Mouse (Mus musculus) erythroblast, embryonic 14.5 days (primary cell): ENCODE measurements around the gene Pecr. TPM values are rescaled to one million over a fixed set of nuclear protein-coding genes. Genes with fewer than 3 reads are reported as not detected.
A peak's percentile ranks its signal among the peaks of the same experiment; 100 is the strongest.

Source experiments
- H3K27me3 ChIP-seq: 2 replicates; pipeline ENCODE4 v1.6.1; 2012; ENCODE audit warnings: inconsistent platforms; ENCODE audit not compliant: control insufficient read depth
- H3K36me3 ChIP-seq: 2 replicates; pipeline ENCODE4 v1.6.1; 2012; ENCODE audit warnings: mild to moderate bottlenecking, inconsistent platforms; ENCODE audit not compliant: control insufficient read depth
- H3K4me1 ChIP-seq: 2 replicates; pipeline ENCODE4 v1.6.1; 2012; ENCODE audit warnings: inconsistent platforms; ENCODE audit not compliant: control insufficient read depth
- H3K4me3 ChIP-seq: replicated peaks from 2 replicates; pipeline ENCODE3; 2012; ENCODE audit warnings: moderate library complexity, mild to moderate bottlenecking, inconsistent platforms
- H3K9me3 ChIP-seq: 2 replicates; pipeline ENCODE4 v1.6.1; 2012; ENCODE audit warnings: low read length, inconsistent platforms, mixed read lengths; ENCODE audit not compliant: control insufficient read depth
- GATA1 ChIP-seq: IDR thresholded peaks from 2 replicates; pipeline ENCODE4 v1.6.1; 2012; ENCODE audit warnings: low read length, inconsistent platforms, mixed read lengths
- TAL1 ChIP-seq: IDR thresholded peaks from 3 replicates; pipeline ENCODE4 v1.6.1; 2012; ENCODE audit warnings: low read length, inconsistent platforms, mixed read lengths
- polyA plus RNA-seq: library from polyadenylated mRNA; stranded (reverse); fragments of >175 nt; gene quantifications from 2 replicates; pipeline ENCODE4 v1.2.3, GENCODE M21; 2012

The Pecr gene
- polyA plus RNA-seq, 1 experiment: 0.28 TPM

GRCm38 (mm10) chr1:72309744-72310424 is 25.8 kb upstream of the Pecr start:
- no peak overlapping the region for H3K4me3 ChIP-seq
- no peak for TF ChIP-seq GATA1
- TF ChIP-seq TAL1: no peak
- peaks cover 20% of the 10 kb centered on the region for H3K4me1 ChIP-seq
- H3K9me3 ChIP-seq: no peaks in the 10 kb centered on the region
- H3K27me3 ChIP-seq: no peaks in the 10 kb centered on the region
- H3K36me3 ChIP-seq: peaks cover 15% of the 10 kb centered on the region

- Histone ChIP-seq H3K4me1 (peaks cover 20% of the 10 kb centered on the region), H3K4me3 (no peak overlapping the region), H3K9me3 (no peaks in the 10 kb centered on the region), H3K27me3 (no peaks in the 10 kb centered on the region), H3K36me3 (peaks cover 13% of the 10 kb centered on the region)
- TF ChIP-seq TAL1: no peak
- TF ChIP-seq GATA1: no peak
These were observed 24.8 kb upstream of the Pecr start for GRCm38 (mm10) chr1:72308919-72309318.

DNA sequence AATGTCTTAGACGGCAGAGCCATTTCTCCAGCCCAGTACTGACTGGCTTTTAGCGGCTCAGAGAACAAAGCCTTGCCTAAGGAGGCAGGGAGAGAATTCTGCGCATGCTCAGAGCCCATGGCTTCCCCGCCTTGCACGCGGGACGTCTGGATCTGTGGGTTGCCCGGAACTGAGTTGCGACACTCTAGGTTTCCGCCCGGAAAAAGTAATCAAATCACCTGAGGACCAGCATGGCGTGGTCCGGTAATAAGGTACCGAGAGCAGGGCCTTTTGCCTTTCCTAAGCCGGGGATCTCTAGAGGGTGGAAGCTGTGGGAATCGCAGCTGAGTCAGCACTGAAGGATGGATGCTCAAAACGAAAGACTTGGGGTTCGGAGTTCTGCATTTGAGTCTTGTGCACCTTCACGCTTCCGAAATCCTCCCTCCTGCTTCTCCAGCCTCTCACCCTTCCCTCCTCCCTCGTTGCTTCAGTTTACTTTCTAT is 23.2 kb upstream of the Pecr start, which contains the start of gene Xrcc5:
Gene Xrcc5, plus strand, starts transcription at position 105 of the 482 bp plus-strand sequence.
- H3K4me3 ChIP-seq: peak within 1 kb of the TSS; percentile 90
- H3K27me3 ChIP-seq: no peaks in the 10 kb centered on the region
- no peaks in the 10 kb centered on the region for H3K9me3 ChIP-seq
- no peak for TF ChIP-seq GATA1
- TF ChIP-seq TAL1: no peak
- H3K4me1 ChIP-seq: peaks cover 18% of the 10 kb centered on the region
- H3K36me3 ChIP-seq: peaks cover 6% of the 10 kb centered on the region

DNA sequence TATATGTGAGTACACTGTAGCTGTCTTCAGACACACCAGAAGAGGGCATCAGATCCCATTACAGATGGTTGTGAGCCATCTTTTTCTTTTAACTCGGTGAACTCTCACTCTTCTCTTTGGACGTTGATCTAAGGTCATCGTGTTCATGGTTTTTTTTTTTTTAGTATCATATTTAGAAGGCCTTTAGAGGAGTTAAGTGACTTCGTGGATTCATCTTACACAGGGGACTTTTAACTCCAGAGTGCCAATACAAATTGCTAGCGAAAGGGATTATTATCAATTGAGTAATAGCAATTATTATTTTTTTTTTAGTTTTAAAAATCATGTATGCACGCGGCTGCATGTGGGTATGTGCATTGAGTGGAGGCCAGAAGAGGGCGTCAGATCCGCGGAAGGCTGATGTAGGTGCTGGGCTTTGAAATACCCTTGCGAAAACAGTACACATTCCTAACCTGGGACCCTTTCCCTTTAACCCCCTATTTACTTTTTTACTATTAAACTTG is 22.6 kb upstream of the Pecr start:
- Histone ChIP-seq H3K4me3 (peak overlapping the region; percentile 90), H3K9me3 (no peaks in the 10 kb centered on the region), H3K36me3 (peaks cover under 1% of the 10 kb centered on the region), H3K4me1 (peaks cover 18% of the 10 kb centered on the region), H3K27me3 (no peaks in the 10 kb centered on the region)
- TF ChIP-seq GATA1 (no peak), TAL1 (no peak)

DNA sequence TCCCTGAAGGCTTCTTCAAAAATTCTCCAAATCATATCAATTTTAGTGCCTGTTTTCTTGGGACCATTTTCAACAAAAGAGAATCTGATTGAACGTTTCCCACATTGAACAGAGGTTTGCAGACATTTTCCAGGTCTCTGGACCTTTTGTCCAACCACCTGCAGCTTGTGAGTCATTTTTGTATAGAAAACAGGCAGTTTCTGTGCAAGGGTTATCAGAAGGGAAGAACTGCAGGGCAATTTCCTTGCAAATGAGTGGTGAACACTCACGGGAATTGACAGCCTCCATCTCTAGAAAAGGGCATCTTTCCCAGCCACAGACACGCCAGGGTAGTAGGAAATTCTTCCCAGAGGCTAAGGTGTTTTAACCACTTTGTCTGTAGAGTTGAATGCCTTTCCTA is 22.1 kb upstream of the Pecr start:
- no peak overlapping the region for H3K4me3 ChIP-seq
- H3K4me1 ChIP-seq: peaks cover 18% of the 10 kb centered on the region
- no peaks in the 10 kb centered on the region for H3K9me3 ChIP-seq
- no peaks in the 10 kb centered on the region; the same call in 1 of the 2 replicates for H3K36me3 ChIP-seq
- TF ChIP-seq GATA1 (no peak), TAL1 (no peak)
- H3K27me3 ChIP-seq: no peaks in the 10 kb centered on the region

- TF ChIP-seq GATA1: no peak
- TF ChIP-seq TAL1: no peak
- no peaks in the 10 kb centered on the region for H3K36me3 ChIP-seq
These were observed 17.7 kb upstream of the Pecr start for GRCm38 (mm10) chr1:72301845-72302244.

DNA sequence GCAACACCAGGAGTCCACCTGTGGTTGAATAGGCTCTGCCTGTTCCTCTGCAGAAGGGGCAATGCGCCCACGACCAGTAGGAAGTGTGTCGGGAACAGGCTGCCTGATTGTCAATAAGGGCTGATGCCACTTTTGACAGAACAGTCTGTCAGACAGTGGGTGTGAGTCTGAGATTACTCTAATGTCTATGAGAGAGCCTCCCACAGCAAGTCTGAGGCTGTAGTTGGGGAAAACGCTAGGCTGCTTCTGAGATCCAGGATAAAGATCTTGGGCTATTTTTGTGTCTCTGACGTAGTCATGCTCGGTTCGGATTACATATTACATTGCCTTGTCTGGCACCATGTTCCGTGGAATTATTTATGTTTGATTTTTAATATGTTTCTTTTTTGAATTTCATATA is 11.6 kb upstream of the Pecr start:
- H3K9me3 ChIP-seq: no peaks in the 10 kb centered on the region
- H3K4me3 ChIP-seq: no peak overlapping the region
- no peaks in the 10 kb centered on the region for H3K4me1 ChIP-seq
- H3K36me3 ChIP-seq: no peaks in the 10 kb centered on the region
- no peak for TF ChIP-seq TAL1
- no peak for TF ChIP-seq GATA1
- H3K27me3 ChIP-seq: no peaks in the 10 kb centered on the region

More at GRCm38 (mm10) chr1:72301845-72302244, 17.7 kb upstream of the Pecr start:
- no peaks in the 10 kb centered on the region for H3K27me3 ChIP-seq
- H3K9me3 ChIP-seq: no peaks in the 10 kb centered on the region
- peaks cover 3% of the 10 kb centered on the region for H3K4me1 ChIP-seq
- H3K4me3 ChIP-seq: no peak overlapping the region

DNA sequence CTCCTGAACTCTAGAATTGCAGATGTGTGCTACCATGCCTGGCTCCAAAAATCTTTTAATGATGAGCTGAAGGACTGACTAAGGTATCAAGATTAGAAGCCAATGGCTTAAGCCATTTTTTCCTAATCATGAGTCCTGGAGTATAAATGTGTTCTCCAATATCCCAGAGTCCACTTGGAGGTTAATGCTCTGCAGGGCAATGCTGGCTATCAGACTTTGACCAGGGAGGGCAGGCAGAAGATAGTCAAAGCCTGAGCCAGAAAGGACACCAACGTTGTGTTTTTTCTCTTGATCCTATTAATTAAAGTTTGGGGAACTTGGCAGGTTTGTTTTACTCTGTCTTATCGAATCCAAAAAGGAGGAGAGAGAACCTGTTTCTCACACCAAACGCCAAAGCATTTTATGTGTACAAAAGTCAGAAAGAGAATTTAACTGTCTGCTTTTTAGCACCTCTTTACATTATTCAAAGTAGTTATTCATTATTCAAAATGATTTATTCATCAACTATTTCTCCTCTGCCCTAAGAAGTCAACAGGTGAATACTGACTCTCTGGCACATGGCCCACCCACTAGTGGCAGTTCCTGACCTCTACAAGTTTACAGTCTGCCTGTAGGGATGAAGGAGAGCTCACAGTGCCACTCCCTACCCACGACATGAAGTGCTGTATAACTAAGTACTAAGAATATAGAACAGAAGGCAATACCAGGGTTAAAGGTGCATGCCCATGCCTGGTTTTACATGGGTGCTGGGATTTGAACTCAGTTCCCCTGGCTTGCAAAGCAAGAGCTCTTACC is 10.0 kb upstream of the Pecr start:
- Histone ChIP-seq H3K27me3 (no peaks in the 10 kb centered on the region), H3K9me3 (no peaks in the 10 kb centered on the region), H3K36me3 (no peaks in the 10 kb centered on the region), H3K4me1 (no peaks in the 10 kb centered on the region), H3K4me3 (no peak overlapping the region)
- TF ChIP-seq TAL1: no peak
- TF ChIP-seq GATA1: no peak

GRCm38 (mm10) chr1:72291925-72292324 is 7.8 kb upstream of the Pecr start:
- no peaks in the 10 kb centered on the region for H3K4me1 ChIP-seq
- peaks cover 5% of the 10 kb centered on the region for H3K27me3 ChIP-seq
- no peaks in the 10 kb centered on the region for H3K9me3 ChIP-seq
- no peak overlapping the region for H3K4me3 ChIP-seq
- H3K36me3 ChIP-seq: no peaks in the 10 kb centered on the region
- TF ChIP-seq TAL1: no peak
- no peak for TF ChIP-seq GATA1
